Comparison of ENCODE assay signal across 29 mouse cellular contexts in the genomic region with DNA sequence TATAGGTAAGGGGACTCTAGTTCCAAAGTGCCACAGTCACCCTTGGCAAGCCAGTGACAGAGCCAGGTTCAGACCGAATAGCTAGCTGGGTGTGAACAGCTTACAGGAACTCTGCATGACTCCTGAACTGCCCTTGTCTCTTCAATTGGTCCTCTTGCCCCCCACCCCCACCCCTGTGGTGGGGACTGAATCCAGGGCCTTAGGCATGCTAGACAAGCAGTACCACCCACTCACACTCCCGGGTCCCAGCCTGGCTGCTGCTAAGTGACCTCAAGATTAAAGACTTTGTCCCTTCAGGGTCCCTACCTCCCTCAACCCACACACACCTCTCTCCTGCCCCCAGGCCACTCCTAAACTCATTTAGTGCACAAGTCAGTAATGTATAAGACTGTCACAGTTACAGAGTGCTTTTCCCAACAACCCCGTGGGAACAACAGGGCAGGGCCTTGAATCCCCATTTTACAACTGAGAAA. TPM values are rescaled to one million over a fixed set of nuclear protein-coding genes. Genes with fewer than 3 reads are reported as not detected.
DNase-seq lines count a peak whose midpoint lies in the region; ATAC-seq and TF ChIP-seq lines count a peak whose summit lies in the region.
"Had no signal": no experiment of that assay in that cellular context is flagged by ENCODE, and none has a peak within 500 bp of the region (broad histone marks: within the 10 kb centered on the region; RNA-seq: fewer than 3 reads in every experiment).

No protein-coding gene starts in this region.

- TF ChIP-seq EP300 in lung, postnatal 0 days (IDR thresholded peaks at IDR 0.05), result no peak

- no peak for TF ChIP-seq CTCF in E14TG2a.4 (conservative IDR thresholded peaks at IDR 0.05; ENCODE audit: low read length)
- no peak for TF ChIP-seq CTCF in lung, postnatal 0 days (IDR thresholded peaks at IDR 0.05)

- no peak overlapping the region for H3K9ac ChIP-seq in forebrain, embryonic 16.5 days (replicated peaks; ENCODE audit: low read depth, low read length)
- H3K9ac ChIP-seq in lung, postnatal 0 days (replicated peaks; ENCODE audit: low read depth), result no peak overlapping the region
- H3K9ac ChIP-seq in forebrain, embryonic 12.5 days, result no peak overlapping the region
- no peak overlapping the region for H3K9ac ChIP-seq in midbrain, embryonic 14.5 days (replicated peaks; ENCODE audit: low read length)
- H3K9ac ChIP-seq: heart, embryonic 12.5 days; hindbrain, embryonic 14.5 days; limb, embryonic 15.5 days; liver, embryonic 14.5 days; neural tube, embryonic 12.5 days had no signal

- peak overlapping the region; percentile 56 for H3K4me3 ChIP-seq in E14TG2a.4 (replicated peaks; ENCODE audit: low read length)
- no peak overlapping the region for H3K4me3 ChIP-seq in limb, embryonic 10.5 days
- no peak overlapping the region for H3K4me3 ChIP-seq in forebrain, embryonic 16.5 days (replicated peaks; ENCODE audit: low read length)
- H3K4me3 ChIP-seq in lung, postnatal 0 days (ENCODE audit: low read depth, low read length), result no peak overlapping the region
- no peak overlapping the region for H3K4me3 ChIP-seq in forebrain, embryonic 12.5 days (replicated peaks)
- H3K4me3 ChIP-seq in midbrain, embryonic 14.5 days (replicated peaks; ENCODE audit: low read depth, low read length), result no peak overlapping the region
- H3K4me3 ChIP-seq: heart, embryonic 12.5 days; limb, embryonic 15.5 days; myocyte; neural tube, embryonic 12.5 days had no signal

- ATAC-seq in forebrain, embryonic 16.5 days, result no peak
- no peak for ATAC-seq in lung, postnatal 0 days
- no peak for ATAC-seq in forebrain, embryonic 12.5 days (ENCODE audit: low FRiP score)
- ATAC-seq in midbrain, embryonic 14.5 days (ENCODE audit: low FRiP score, low TSS enrichment), result no peak
- ATAC-seq: activated CD4-positive, CD25-positive, alpha-beta regulatory T cell, adult 4 months; CD4-positive, CD25-positive, alpha-beta regulatory T cell, adult 4 months; forebrain, embryonic 14.5 days had no signal

- peak; percentile 88 for DNase-seq in ES-CJ7 (ENCODE audit: low read depth, low spot score)
- DNase-seq in forelimb bud, embryonic 11.5 days (ENCODE audit: low read depth, low spot score), result peak; percentile 34
- no peak for DNase-seq in limb, embryonic 10.5 days (ENCODE audit: low spot score)
- DNase-seq in lung, postnatal 0 days (ENCODE audit: low spot score), result no peak
- DNase-seq in midbrain, embryonic 14.5 days, result no peak
- DNase-seq: adrenal gland, postnatal 10 days; cerebellum, adult 8-10 months; gastrocnemius, postnatal 10 days; kidney, adult 8-10 months; kidney, postnatal 4 days; layer of hippocampus, postnatal 36 days; lung, adult 2 months; right cerebral cortex, postnatal 4 days; thymus, adult 2 months; thymus, postnatal 36 days had no signal

- H3K9me3 ChIP-seq in E14TG2a.4 (ENCODE audit: low read length), result no peaks in the 10 kb centered on the region
- no peaks in the 10 kb centered on the region for H3K9me3 ChIP-seq in limb, embryonic 10.5 days (replicated peaks)
- H3K9me3 ChIP-seq in forebrain, embryonic 16.5 days (ENCODE audit: control insufficient read depth, low read length), result no peaks in the 10 kb centered on the region
- no peaks in the 10 kb centered on the region for H3K9me3 ChIP-seq in lung, postnatal 0 days (ENCODE audit: low read length)
- H3K9me3 ChIP-seq in forebrain, embryonic 12.5 days, result no peaks in the 10 kb centered on the region
- no peaks in the 10 kb centered on the region for H3K9me3 ChIP-seq in midbrain, embryonic 14.5 days (ENCODE audit: control insufficient read depth, low read length)
- H3K9me3 ChIP-seq: heart, embryonic 12.5 days; limb, embryonic 15.5 days; neural tube, embryonic 12.5 days had no signal

- H3K27me3 ChIP-seq in E14TG2a.4 (ENCODE audit: insufficient read depth, low read length), result no peaks in the 10 kb centered on the region
- no peaks in the 10 kb centered on the region for H3K27me3 ChIP-seq in limb, embryonic 10.5 days (ENCODE audit: low read depth, poor library complexity, severe bottlenecking)
- no peaks in the 10 kb centered on the region for H3K27me3 ChIP-seq in forebrain, embryonic 16.5 days (replicated peaks; ENCODE audit: control insufficient read depth, insufficient read depth, low read length)
- no peaks in the 10 kb centered on the region for H3K27me3 ChIP-seq in lung, postnatal 0 days (replicated peaks; ENCODE audit: insufficient read depth, low read length)
- peaks cover 57% of the 10 kb centered on the region for H3K27me3 ChIP-seq in forebrain, embryonic 12.5 days
- H3K27me3 ChIP-seq in midbrain, embryonic 14.5 days (ENCODE audit: control insufficient read depth, insufficient read depth, low read length), result no peaks in the 10 kb centered on the region
- H3K27me3 ChIP-seq: heart, embryonic 12.5 days; limb, embryonic 15.5 days; neural tube, embryonic 12.5 days had no signal

- H3K27ac ChIP-seq in limb, embryonic 10.5 days, result peak overlapping the region; percentile 64; the same call in 1 of the 2 replicates
- no peak overlapping the region for H3K27ac ChIP-seq in forebrain, embryonic 16.5 days (ENCODE audit: low read length)
- no peak overlapping the region for H3K27ac ChIP-seq in lung, postnatal 0 days (ENCODE audit: low read length)
- no peak overlapping the region for H3K27ac ChIP-seq in forebrain, embryonic 12.5 days
- H3K27ac ChIP-seq in midbrain, embryonic 14.5 days (replicated peaks; ENCODE audit: low read depth, low read length), result no peak overlapping the region
- H3K27ac ChIP-seq: hindbrain, embryonic 14.5 days; kidney, postnatal 0 days; liver, embryonic 14.5 days; neural tube, embryonic 12.5 days had no signal

- WGBS in limb, embryonic 10.5 days, result 27% methylated on average over 3 of the region's 3 CpGs
- 63% methylated on average over 3 of the region's 3 CpGs for WGBS in forebrain, embryonic 16.5 days
- WGBS in lung, postnatal 0 days, result 63% methylated on average over 3 of the region's 3 CpGs
- 57% methylated on average over 3 of the region's 3 CpGs for WGBS in forebrain, embryonic 12.5 days
- WGBS in midbrain, embryonic 14.5 days, result 71% methylated on average over 3 of the region's 3 CpGs

- H3K4me1 ChIP-seq in E14TG2a.4 (replicated peaks; ENCODE audit: low read depth, low read length), result peaks cover 93% of the 10 kb centered on the region
- H3K4me1 ChIP-seq in limb, embryonic 10.5 days, result peaks cover 27% of the 10 kb centered on the region
- H3K4me1 ChIP-seq in forebrain, embryonic 16.5 days (replicated peaks; ENCODE audit: control insufficient read depth, insufficient read depth, low read length), result no peaks in the 10 kb centered on the region
- H3K4me1 ChIP-seq in lung, postnatal 0 days (ENCODE audit: insufficient read depth, low read depth, low read length), result no peaks in the 10 kb centered on the region
- H3K4me1 ChIP-seq in forebrain, embryonic 12.5 days, result peaks cover 11% of the 10 kb centered on the region; the same call in 1 of the 2 replicates
- no peaks in the 10 kb centered on the region for H3K4me1 ChIP-seq in midbrain, embryonic 14.5 days (ENCODE audit: control insufficient read depth, insufficient read depth, low read length)
- H3K4me1 ChIP-seq: neural tube, embryonic 12.5 days had no signal

- H3K36me3 ChIP-seq in E14TG2a.4 (ENCODE audit: insufficient read depth, low read length), result peaks cover 59% of the 10 kb centered on the region
- peaks cover 16% of the 10 kb centered on the region for H3K36me3 ChIP-seq in limb, embryonic 10.5 days
- H3K36me3 ChIP-seq in forebrain, embryonic 16.5 days (ENCODE audit: control insufficient read depth, insufficient read depth), result no peaks in the 10 kb centered on the region; the same call in none of the 2 replicates
- H3K36me3 ChIP-seq in lung, postnatal 0 days (ENCODE audit: insufficient read depth, low read length), result peaks cover 6% of the 10 kb centered on the region; the same call in 1 of the 2 replicates
- peaks cover 9% of the 10 kb centered on the region; the same call in 1 of the 2 replicates for H3K36me3 ChIP-seq in forebrain, embryonic 12.5 days (replicated peaks)
- peaks cover 27% of the 10 kb centered on the region for H3K36me3 ChIP-seq in midbrain, embryonic 14.5 days (ENCODE audit: control insufficient read depth, insufficient read depth, low read length)

- no peak overlapping the region for H3K4me2 ChIP-seq in forebrain, embryonic 16.5 days (ENCODE audit: low read length)
- H3K4me2 ChIP-seq in lung, postnatal 0 days (replicated peaks; ENCODE audit: low read depth, low read length), result no peak overlapping the region
- H3K4me2 ChIP-seq in forebrain, embryonic 12.5 days, result no peak overlapping the region
- H3K4me2 ChIP-seq in midbrain, embryonic 14.5 days (ENCODE audit: low read length), result no peak overlapping the region
- H3K4me2 ChIP-seq: heart, embryonic 12.5 days; hindbrain, embryonic 14.5 days; limb, embryonic 15.5 days; midbrain, embryonic 11.5 days; neural tube, embryonic 12.5 days had no signal

RNA-seq across cellular contexts. Expression of gene Cltb, which starts 8.5 kb away (rescaled TPM):
- polyA plus RNA-seq in limb, embryonic 10.5 days (2016; fragmentation: Nextera tagmentation; extraction: Ambion mirVana), result 8.5 and 12.3 TPM in 2 replicates
- 132 and 157 TPM in 2 replicates for polyA plus RNA-seq in forebrain, embryonic 16.5 days (2015; fragmentation: Nextera tagmentation; extraction: Ambion mirVana)
- polyA plus RNA-seq in lung, postnatal 0 days (2015; fragmentation: Nextera tagmentation; extraction: Ambion mirVana), result 104 and 118 TPM in 2 replicates
- 32.7 and 34.6 TPM in 2 replicates for polyA plus RNA-seq in forebrain, embryonic 12.5 days (2016; fragmentation: Nextera tagmentation; extraction: Ambion mirVana)
- 127 and 188 TPM in 2 replicates for polyA plus RNA-seq in midbrain, embryonic 14.5 days (2014; fragmentation: Nextera tagmentation; extraction: Ambion mirVana)

RNA-seq across cellular contexts. Expression of gene Higd2a, which starts 12.7 kb away (rescaled TPM):
- 143 and 148 TPM in 2 replicates for polyA plus RNA-seq in limb, embryonic 10.5 days (2016; fragmentation: Nextera tagmentation; extraction: Ambion mirVana)
- polyA plus RNA-seq in forebrain, embryonic 16.5 days (2015; fragmentation: Nextera tagmentation; extraction: Ambion mirVana), result 195 and 207 TPM in 2 replicates
- 243 and 247 TPM in 2 replicates for polyA plus RNA-seq in lung, postnatal 0 days (2015; fragmentation: Nextera tagmentation; extraction: Ambion mirVana)
- polyA plus RNA-seq in forebrain, embryonic 12.5 days (2016; fragmentation: Nextera tagmentation; extraction: Ambion mirVana), result 166 and 167 TPM in 2 replicates
- polyA plus RNA-seq in midbrain, embryonic 14.5 days (2014; fragmentation: Nextera tagmentation; extraction: Ambion mirVana), result 219 and 273 TPM in 2 replicates

RNA-seq across cellular contexts. Expression of gene Nop16, which starts 12.8 kb away (rescaled TPM):
- polyA plus RNA-seq in limb, embryonic 10.5 days (2016; fragmentation: Nextera tagmentation; extraction: Ambion mirVana), result 112 and 143 TPM in 2 replicates
- polyA plus RNA-seq in forebrain, embryonic 16.5 days (2015; fragmentation: Nextera tagmentation; extraction: Ambion mirVana), result 67.7 and 69.8 TPM in 2 replicates
- 29.4 and 31.0 TPM in 2 replicates for polyA plus RNA-seq in lung, postnatal 0 days (2015; fragmentation: Nextera tagmentation; extraction: Ambion mirVana)
- 60.4 and 62.0 TPM in 2 replicates for polyA plus RNA-seq in forebrain, embryonic 12.5 days (2016; fragmentation: Nextera tagmentation; extraction: Ambion mirVana)
- 36.5 and 44.2 TPM in 2 replicates for polyA plus RNA-seq in midbrain, embryonic 14.5 days (2014; fragmentation: Nextera tagmentation; extraction: Ambion mirVana)

RNA-seq across cellular contexts. Expression of gene Faf2, which starts 18.9 kb away (rescaled TPM):
- polyA plus RNA-seq in limb, embryonic 10.5 days (2016; fragmentation: Nextera tagmentation; extraction: Ambion mirVana), result 75.7 and 87.7 TPM in 2 replicates
- 60.8 and 62.9 TPM in 2 replicates for polyA plus RNA-seq in forebrain, embryonic 16.5 days (2015; fragmentation: Nextera tagmentation; extraction: Ambion mirVana)
- 52.1 and 53.7 TPM in 2 replicates for polyA plus RNA-seq in lung, postnatal 0 days (2015; fragmentation: Nextera tagmentation; extraction: Ambion mirVana)
- polyA plus RNA-seq in forebrain, embryonic 12.5 days (2016; fragmentation: Nextera tagmentation; extraction: Ambion mirVana), result 74.1 and 76.7 TPM in 2 replicates
- polyA plus RNA-seq in midbrain, embryonic 14.5 days (2014; fragmentation: Nextera tagmentation; extraction: Ambion mirVana), result 86.9 and 98.5 TPM in 2 replicates

RNA-seq across cellular contexts. Expression of gene Arl10, which starts 27.9 kb away (rescaled TPM):
- polyA plus RNA-seq in limb, embryonic 10.5 days (2016; fragmentation: Nextera tagmentation; extraction: Ambion mirVana), result 28.8 and 31.5 TPM in 2 replicates
- 79.7 and 92.5 TPM in 2 replicates for polyA plus RNA-seq in forebrain, embryonic 16.5 days (2015; fragmentation: Nextera tagmentation; extraction: Ambion mirVana)
- 19.1 and 21.4 TPM in 2 replicates for polyA plus RNA-seq in lung, postnatal 0 days (2015; fragmentation: Nextera tagmentation; extraction: Ambion mirVana)
- 44.4 and 50.3 TPM in 2 replicates for polyA plus RNA-seq in forebrain, embryonic 12.5 days (2016; fragmentation: Nextera tagmentation; extraction: Ambion mirVana)
- polyA plus RNA-seq in midbrain, embryonic 14.5 days (2014; fragmentation: Nextera tagmentation; extraction: Ambion mirVana), result 88.1 and 117 TPM in 2 replicates

Comparison
In these comparisons a context has a peak if more than half of its experiments do, and no peak if none do; other contexts are left out.
1. DNase-seq: peak in ES-CJ7 (single experiment) and forelimb bud, embryonic 11.5 days (single experiment); none in limb, embryonic 10.5 days (single experiment), lung, postnatal 0 days (single experiment) and midbrain, embryonic 14.5 days (single experiment).